Mouse (Mus musculus) gastrocnemius, postnatal 36 days (tissue): ENCODE results near the gene Raver2. TPM values are rescaled to one million over a fixed set of nuclear protein-coding genes. Genes with fewer than 3 reads are reported as not detected.

Source experiments
- DNase-seq, 2 experiments: peaks; one replicate each; pipeline ENCODE4 v3.0.0; 2022
- intact Hi-C: fragments of 180-260 bp; cut with DNase I; formaldehyde crosslinking; loops from one replicate; pipeline ENCODE4 v1.15.1; 2025
- long read RNA-seq, 2 experiments: library from polyadenylated mRNA; stranded (forward); transcript quantifications; one replicate each; pipeline ENCODE4 v2.0.0; 2021
- total RNA-seq, 2 experiments: library from RNA; stranded (reverse); gene quantifications; 2 replicates each; pipeline ENCODE4 v1.2.3; 2021

Raver2 gene
- 1 to 10 TPM; 2.8 to 2.9 TPM for total RNA-seq
- long read RNA-seq, experiment 1, full-length matches to known transcripts: 1 of 2 reads
- long read RNA-seq, experiment 1, partial matches to known transcripts: 0 of 2 reads
- long read RNA-seq, experiment 1, other reads (novel, unspliced or antisense): 1 of 2 reads
- long read RNA-seq, experiment 2, full-length matches to known transcripts: 3 of 5 reads
- long read RNA-seq, experiment 2, partial matches to known transcripts: 2 of 5 reads
- long read RNA-seq, experiment 2, other reads (novel, unspliced or antisense): 0 of 5 reads

DNA sequence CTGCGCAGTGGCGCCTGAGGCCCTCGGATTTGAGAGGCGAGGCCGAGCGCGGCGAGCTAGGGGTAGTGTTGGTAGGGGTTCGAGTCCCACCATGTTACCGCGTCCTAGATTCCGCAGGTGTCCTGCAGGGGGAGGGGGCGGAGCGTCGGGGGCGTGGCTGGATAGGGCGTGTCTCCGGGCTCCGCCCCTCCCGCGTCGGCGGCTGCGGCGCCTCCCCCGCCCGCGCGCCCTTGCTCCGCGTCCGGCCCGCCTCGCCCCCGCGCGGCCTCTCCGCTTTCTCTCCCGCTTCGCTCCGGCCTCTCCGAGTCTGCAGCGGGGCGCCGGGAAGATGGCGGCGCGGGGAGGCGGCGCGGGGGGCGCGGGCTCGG is at the start of gene Raver2:
Gene Raver2, plus strand, starts transcription at position 198 of the 368 bp plus-strand sequence.
- DNase-seq: peak in 1 of 2 experiments; percentile 6

DNA sequence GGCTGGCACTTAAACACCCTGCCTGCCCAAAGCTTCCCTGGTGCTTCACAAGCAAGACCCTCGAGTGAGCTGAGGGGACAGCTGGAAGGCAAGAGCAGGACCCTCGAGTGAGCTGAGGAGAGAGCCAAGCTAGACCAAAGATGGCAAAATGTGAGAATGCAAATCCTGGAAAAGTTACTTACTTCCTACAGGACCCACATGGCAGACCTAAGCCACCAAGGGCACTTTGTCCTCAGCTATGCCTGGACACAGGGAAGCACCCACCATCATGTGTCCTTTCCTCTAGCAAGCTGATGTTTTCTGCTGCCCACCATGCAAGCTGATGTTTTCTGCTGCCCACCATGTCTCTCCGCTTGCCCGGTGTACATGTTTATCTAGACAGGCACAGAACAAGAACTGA is 48.2 kb upstream of the Raver2 start, which contains the start of gene Gm10577:
Gene Gm10577, minus strand, starts transcription at position 101 of the 400 bp plus-strand sequence.
- DNase-seq: no peak
- intact Hi-C loops: no loop called here

More for the DNA sequence above, at the start of gene Raver2:
- intact Hi-C loops: no loop called here

GRCm38 (mm10) chr4:101026566-101026965 is 42.2 kb upstream of the Raver2 start:
- intact Hi-C loops: no loop called here
- no peak for DNase-seq

GRCm38 (mm10) chr4:101026995-101027394 is 41.8 kb upstream of the Raver2 start:
- DNase-seq: no peak
- intact Hi-C loops: no loop called here

- DNase-seq: no peak
- intact Hi-C loops: no loop called here
These were observed 40.9 kb upstream of the Raver2 start for GRCm38 (mm10) chr4:101027852-101028411.

- DNase-seq: no peak
- intact Hi-C loops: no loop called here
These were observed 35.7 kb upstream of the Raver2 start for GRCm38 (mm10) chr4:101033047-101033446.

GRCm38 (mm10) chr4:101035131-101035530 is 33.7 kb upstream of the Raver2 start:
- intact Hi-C loops: no loop called here

GRCm38 (mm10) chr4:101037156-101037555 is 31.6 kb upstream of the Raver2 start:
- no peak for DNase-seq
- intact Hi-C loops: no loop called here

More at GRCm38 (mm10) chr4:101035131-101035530, 33.7 kb upstream of the Raver2 start:
- DNase-seq: no peak

GRCm38 (mm10) chr4:101043691-101044090 is 25.1 kb upstream of the Raver2 start:
- DNase-seq: no peak
- intact Hi-C loops: no loop called here

- DNase-seq: no peak
- intact Hi-C loops: no loop called here
These were observed 24.6 kb upstream of the Raver2 start for GRCm38 (mm10) chr4:101044149-101044548.

- no peak for DNase-seq
These were observed 22.2 kb upstream of the Raver2 start for GRCm38 (mm10) chr4:101046576-101046975.

GRCm38 (mm10) chr4:101062146-101062545 is 6.6 kb upstream of the Raver2 start:
- intact Hi-C loops: no loop called here
- DNase-seq: no peak

More at GRCm38 (mm10) chr4:101046576-101046975, 22.2 kb upstream of the Raver2 start:
- intact Hi-C loops: no loop called here

DNA sequence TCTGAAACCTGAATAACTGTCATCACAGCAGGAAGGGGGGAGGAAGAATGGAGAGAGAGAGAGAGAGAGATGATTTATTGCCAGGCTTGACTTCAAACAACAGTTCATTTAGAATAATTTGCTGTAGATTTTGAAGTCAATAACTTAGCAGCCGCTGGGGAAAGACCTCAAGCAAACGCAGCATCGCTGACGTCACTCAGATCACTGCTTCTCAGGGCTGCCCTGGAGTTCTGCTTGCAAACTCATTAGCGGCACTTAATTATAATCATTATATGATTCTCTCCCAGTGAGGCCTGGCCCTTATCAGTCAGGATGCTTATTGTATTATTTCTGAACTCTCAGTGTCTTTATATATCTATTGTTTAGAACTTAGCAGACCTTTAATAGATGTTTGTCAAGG is 2.4 kb upstream of the Raver2 start:
- intact Hi-C loops: no loop called here
- DNase-seq: no peak

GRCm38 (mm10) chr4:101069154-101069971 is 580 bp downstream of the Raver2 start:
- intact Hi-C loops: no loop called here
- DNase-seq: peak in 1 of 2 experiments; percentile 25

DNA sequence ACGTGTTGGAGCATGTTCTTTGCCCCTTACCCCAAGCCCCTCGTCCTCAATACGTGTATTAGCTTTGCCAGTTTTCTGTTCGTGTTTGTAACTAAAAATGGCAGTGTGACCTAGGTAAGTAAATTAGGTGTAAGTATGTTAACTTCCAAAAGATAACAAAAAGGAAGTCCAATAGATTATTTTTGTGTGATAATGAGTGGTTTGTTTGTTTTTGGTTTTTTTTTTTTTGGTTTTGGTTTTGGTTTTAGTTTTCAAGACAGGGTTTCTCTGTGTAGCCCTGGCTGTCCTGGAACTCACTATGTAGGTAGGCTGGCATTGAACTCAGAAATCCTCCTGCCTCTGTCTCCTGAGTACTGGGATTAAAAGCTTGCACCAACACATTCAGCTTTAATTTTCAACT is 2.8 kb downstream of the Raver2 start:
- intact Hi-C loops: no loop called here
- no peak for DNase-seq

DNA sequence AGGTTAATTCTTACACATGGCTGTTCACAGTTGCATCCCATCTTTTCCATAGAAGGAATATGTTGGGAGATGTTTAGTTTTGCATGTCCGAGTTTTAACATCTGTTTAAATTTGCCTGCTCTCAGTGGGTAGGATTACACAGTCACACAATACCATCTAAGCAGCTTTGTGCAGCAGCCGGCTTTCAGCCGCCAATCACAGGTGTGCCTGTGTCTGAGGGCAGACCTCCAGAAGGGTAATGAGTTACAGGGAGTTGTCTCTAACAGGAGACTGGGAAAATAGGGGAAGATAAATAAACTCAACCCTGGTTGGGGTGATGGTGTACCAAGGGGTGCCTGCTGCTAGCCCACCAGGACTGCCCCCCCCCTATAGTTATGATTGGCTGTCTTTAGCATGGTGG is 7.6 kb downstream of the Raver2 start:
- intact Hi-C loops: no loop called here
- DNase-seq: no peak

DNA sequence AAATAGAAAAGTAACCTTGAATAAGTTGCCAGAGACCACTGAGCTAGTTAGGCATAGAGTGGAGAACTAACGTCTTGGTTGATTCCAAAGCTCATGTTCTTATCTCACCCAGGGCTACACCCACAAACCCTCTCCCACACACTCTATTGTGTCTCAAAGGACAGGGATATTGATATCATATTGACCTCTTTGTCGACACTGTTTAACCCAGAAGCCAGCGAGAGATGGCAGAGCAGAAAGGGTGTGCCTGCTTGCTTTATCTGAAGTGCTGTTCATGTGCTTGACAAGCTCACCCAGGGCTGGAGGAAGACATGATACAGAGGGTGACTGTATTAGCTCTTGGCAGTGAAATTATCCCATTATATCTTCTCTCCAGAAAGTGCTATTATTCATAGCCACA is 11.2 kb downstream of the Raver2 start:
- intact Hi-C loops: no loop called here
- DNase-seq: no peak

DNA sequence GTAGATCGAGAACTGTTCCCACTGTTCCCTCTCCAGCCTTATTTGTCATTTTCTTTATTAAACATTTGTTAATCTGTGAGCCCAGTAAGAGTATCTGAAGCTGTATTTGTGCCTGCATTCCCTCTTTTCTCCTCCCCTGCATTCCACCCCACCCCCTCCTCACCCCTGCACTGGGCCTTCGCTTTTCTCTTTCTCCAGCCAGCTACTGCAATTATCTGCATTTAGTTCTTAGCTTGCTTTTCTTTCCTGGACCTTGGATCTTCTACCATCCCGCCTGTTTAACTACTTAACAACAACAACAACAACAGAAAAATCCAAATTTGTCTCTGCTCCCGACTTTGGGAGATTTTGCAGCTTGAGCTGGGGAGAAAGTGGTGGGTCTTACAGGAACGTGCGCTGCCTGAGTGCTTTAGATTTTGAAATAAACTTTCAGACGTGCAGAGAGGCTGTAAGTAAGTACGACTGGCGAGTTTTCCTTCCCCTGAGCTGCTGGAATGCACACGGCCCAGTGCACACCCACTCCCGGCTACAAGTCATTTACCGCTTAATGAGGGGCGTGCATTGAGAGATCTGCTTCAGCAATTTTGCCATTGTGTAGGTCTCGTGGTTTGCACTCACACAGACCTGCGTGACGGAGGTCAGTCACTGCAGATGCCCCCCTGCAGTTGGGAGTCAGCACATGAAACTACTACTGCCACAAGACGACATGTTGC is 13.5 kb downstream of the Raver2 start:
- intact Hi-C loops: no loop called here

DNA sequence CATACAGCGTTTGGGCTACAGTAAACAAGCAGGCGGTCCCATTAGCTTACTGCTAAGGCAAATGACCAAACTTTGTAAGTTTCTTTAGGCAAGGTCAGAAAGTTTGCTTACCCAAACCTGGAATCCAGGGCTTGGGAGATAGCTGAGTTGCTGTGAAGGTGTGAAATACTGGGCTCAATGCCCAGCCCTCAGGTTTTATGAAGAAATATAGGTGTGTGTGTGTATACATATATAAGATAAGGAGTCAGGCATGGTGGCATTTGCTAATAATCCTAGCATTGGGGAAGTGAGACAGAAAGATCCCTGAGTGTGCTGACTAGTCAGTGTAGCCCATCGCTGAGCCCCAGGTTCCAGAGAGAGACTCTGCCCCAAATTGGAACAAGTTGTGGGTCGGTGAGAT is 16.1 kb downstream of the Raver2 start:
- intact Hi-C loops: no loop called here

More for the DNA sequence above, 13.5 kb downstream of the Raver2 start:
- no peak for DNase-seq

DNA sequence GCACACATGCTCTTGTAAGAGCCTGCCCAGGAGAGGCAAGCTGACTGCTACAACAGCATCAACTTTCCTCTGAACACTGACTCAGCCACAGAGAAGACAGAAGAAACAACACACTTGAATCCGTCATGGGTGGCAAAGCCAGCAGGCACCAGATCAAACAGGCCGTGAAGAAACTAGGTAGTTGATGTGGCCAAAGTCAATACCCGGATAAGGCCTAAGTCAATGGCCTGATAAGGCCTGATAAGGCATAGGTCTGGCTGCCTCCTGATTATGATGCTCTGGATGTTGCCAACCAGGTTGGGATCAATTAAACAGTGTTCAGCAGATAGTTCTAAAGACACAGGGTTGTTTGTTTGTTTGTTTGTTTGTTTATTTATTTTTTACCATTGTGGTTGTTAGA is 17.3 kb downstream of the Raver2 start:
- no peak for DNase-seq
- intact Hi-C loops: no loop called here

More for the DNA sequence above, 16.1 kb downstream of the Raver2 start:
- DNase-seq: no peak

- no peak for DNase-seq
- intact Hi-C loops: no loop called here
These were observed 18.9 kb downstream of the Raver2 start for GRCm38 (mm10) chr4:101087721-101088120.
